Mouse (Mus musculus) MEL-GATA-1-ER (cell line): Measurements from ENCODE around the gene Gpr15.

ENCODE experiments used
- DNase-seq: peaks from one replicate; pipeline ENCODE4 v3.0.0-alpha.2; 2012; ENCODE audit warnings: low read depth; ENCODE audit errors: extremely low read depth

The Gpr15 gene

GRCm38 (mm10) chr16:58718666-58719120 is at the start of gene Gpr15:
Gene Gpr15, minus strand, starts transcription at chr16:58719070.
- no peak for DNase-seq

- no peak for DNase-seq
These were observed 44.2 kb upstream of the Gpr15 start, which contains the start of gene Olfr172 for GRCm38 (mm10) chr16:58763076-58763475. Gene Olfr172, minus strand, starts transcription at chr16:58763176.

- no peak for DNase-seq
These were observed 37.3 kb upstream of the Gpr15 start for GRCm38 (mm10) chr16:58756191-58756590.

- no peak for DNase-seq
These were observed 32.4 kb upstream of the Gpr15 start for GRCm38 (mm10) chr16:58751314-58751713.

- DNase-seq: no peak
These were observed 27.8 kb upstream of the Gpr15 start for GRCm38 (mm10) chr16:58746715-58747114.

GRCm38 (mm10) chr16:58740751-58741150 is 21.9 kb upstream of the Gpr15 start:
- DNase-seq: no peak

- DNase-seq: no peak
These were observed 19.9 kb upstream of the Gpr15 start for GRCm38 (mm10) chr16:58738800-58739199.

GRCm38 (mm10) chr16:58738205-58738604 is 19.3 kb upstream of the Gpr15 start:
- no peak for DNase-seq

- DNase-seq: no peak
These were observed 9.4 kb upstream of the Gpr15 start for GRCm38 (mm10) chr16:58728176-58728671.

- DNase-seq: peak; percentile 89
These were observed 8.7 kb upstream of the Gpr15 start, which contains the start of gene Cldnd1 for GRCm38 (mm10) chr16:58727477-58728131. Gene Cldnd1, plus strand, starts transcription at chr16:58727910.

- DNase-seq: no peak
These were observed 8.0 kb upstream of the Gpr15 start for GRCm38 (mm10) chr16:58726680-58727476.

- no peak for DNase-seq
These were observed 3.4 kb upstream of the Gpr15 start for GRCm38 (mm10) chr16:58722292-58722691.

GRCm38 (mm10) chr16:58715018-58715417 is 3.9 kb downstream of the Gpr15 start:
- DNase-seq: no peak

- no peak for DNase-seq
These were observed 5.7 kb downstream of the Gpr15 start for GRCm38 (mm10) chr16:58713128-58713527.

GRCm38 (mm10) chr16:58712221-58712620 is 6.6 kb downstream of the Gpr15 start:
- DNase-seq: no peak

GRCm38 (mm10) chr16:58709536-58709935 is 9.3 kb downstream of the Gpr15 start:
- no peak for DNase-seq

GRCm38 (mm10) chr16:58708601-58709475 is 10.0 kb downstream of the Gpr15 start:
- no peak for DNase-seq

GRCm38 (mm10) chr16:58707276-58707905 is 11.5 kb downstream of the Gpr15 start:
- DNase-seq: no peak

GRCm38 (mm10) chr16:58704999-58705398 is 13.9 kb downstream of the Gpr15 start:
- no peak for DNase-seq

GRCm38 (mm10) chr16:58703382-58704124 is 15.3 kb downstream of the Gpr15 start:
- no peak for DNase-seq
